Mouse (Mus musculus) MEL (cell line): ENCODE results near the gene Hrnr. TPM values are rescaled to one million over a fixed set of nuclear protein-coding genes. Genes with fewer than 3 reads are reported as not detected.

Source experiments
- DNase-seq: peaks from one replicate; pipeline ENCODE4 v3.0.0; 2011; ENCODE audit warnings: low read depth, low spot score
- H3K27ac ChIP-seq: 2 replicates; pipeline ENCODE4 v1.5.1; 2012; ENCODE audit warnings: low read depth, mild to moderate bottlenecking, control low read depth, low read length, moderate library complexity; ENCODE audit not compliant: control insufficient read depth
- H3K27me3 ChIP-seq, 2 experiments: fragments of 150-350 bp in 1 of 2; sonication (generic) in 1 of 2; 2 replicates each; pipeline ENCODE4 v1.6.1; 2012; ENCODE audit warnings: low read length in 2 of 2, mild to moderate bottlenecking in 2 of 2, improper control_type of control experiment in 1 of 2, moderate library complexity in 1 of 2; ENCODE audit not compliant: insufficient read depth in 2 of 2, control insufficient read depth in 1 of 2
- H3K36me3 ChIP-seq, 2 experiments: 2 replicates each; pipeline ENCODE4 v1.6.1; 2012 to 2014; ENCODE audit warnings: low read length in 2 of 2, improper control_type of control experiment in 1 of 2, inconsistent platforms in 1 of 2, mild to moderate bottlenecking in 1 of 2; ENCODE audit not compliant: insufficient read depth in 2 of 2, control insufficient read depth in 1 of 2
- H3K4me1 ChIP-seq, 2 experiments: fragments of 150-350 bp in 1 of 2; sonication (generic) in 1 of 2; 2 replicates each; pipeline ENCODE4 v1.6.1; 2012; ENCODE audit warnings: low read length in 2 of 2, improper control_type of control experiment in 1 of 2, mild to moderate bottlenecking in 1 of 2; ENCODE audit not compliant: insufficient read depth in 2 of 2, control insufficient read depth in 1 of 2
- H3K4me3 ChIP-seq, 2 experiments: fragments of 150-350 bp in 1 of 2; sonication (generic) in 1 of 2; 2 replicates each; pipeline ENCODE4 v1.5.1; 2012; ENCODE audit warnings: low read depth in 2 of 2, low read length in 2 of 2, mild to moderate bottlenecking in 2 of 2, moderate library complexity in 2 of 2, control low read depth in 1 of 2, improper control_type of control experiment in 1 of 2; ENCODE audit not compliant: control insufficient read depth in 1 of 2, insufficient read depth in 1 of 2
- H3K79me2 ChIP-seq: 2 replicates; pipeline ENCODE4 v1.6.1; 2012; ENCODE audit warnings: mild to moderate bottlenecking, low read length, moderate library complexity; ENCODE audit not compliant: control insufficient read depth, poor library complexity, insufficient read depth
- H3K9ac ChIP-seq: 2 replicates; pipeline ENCODE4 v1.6.1; 2012; ENCODE audit warnings: low read depth, mild to moderate bottlenecking, control low read depth, low read length, moderate library complexity; ENCODE audit not compliant: control insufficient read depth, poor library complexity, severe bottlenecking
- H3K9me3 ChIP-seq: fragments of 150-350 bp; sonication (generic); replicated peaks from 2 replicates; pipeline ENCODE4 v1.6.1; 2012; ENCODE audit warnings: mild to moderate bottlenecking, low read length, improper control_type of control experiment, moderate library complexity; ENCODE audit not compliant: insufficient read depth
- CHD1 ChIP-seq: IDR thresholded peaks from 2 replicates; pipeline ENCODE4 v1.6.1; 2012; ENCODE audit warnings: low read depth, mild to moderate bottlenecking, inconsistent platforms, low read length, improper control_type of control experiment
- CTCF ChIP-seq, 3 experiments: IDR thresholded peaks in 2 of 3; conservative IDR thresholded peaks in 1 of 3; 2 replicates each; pipeline ENCODE4 v1.5.1; 2011 to 2012; ENCODE audit warnings: low read length in 3 of 3, low read depth in 2 of 3, mild to moderate bottlenecking in 2 of 3, improper control_type of control experiment in 1 of 3, inconsistent platforms in 1 of 3, mixed read lengths in 1 of 3, moderate library complexity in 1 of 3; ENCODE audit not compliant: control insufficient read depth in 1 of 3, insufficient read depth in 1 of 3, poor library complexity in 1 of 3, severe bottlenecking in 1 of 3
- E2F4 ChIP-seq: IDR thresholded peaks from 2 replicates; pipeline ENCODE4 v1.6.1; 2011; ENCODE audit warnings: low read depth, low read length, improper control_type of control experiment, borderline replicate concordance
- EP300 ChIP-seq, 2 experiments: IDR thresholded peaks; 2 replicates each; pipeline ENCODE4 v1.6.1; 2011; ENCODE audit warnings: improper control_type of control experiment in 2 of 2, low read length in 2 of 2, low read depth in 1 of 2, mild to moderate bottlenecking in 1 of 2
- ETS1 ChIP-seq: IDR thresholded peaks from 2 replicates; pipeline ENCODE4 v1.6.1; 2012; ENCODE audit warnings: low read depth, mild to moderate bottlenecking, inconsistent platforms, low read length, improper control_type of control experiment, moderate library complexity
- GABPA ChIP-seq: IDR thresholded peaks from 2 replicates; pipeline ENCODE4 v1.6.1; 2012; ENCODE audit warnings: low read depth, mild to moderate bottlenecking, inconsistent platforms, low read length, improper control_type of control experiment, moderate library complexity
- GATA1 ChIP-seq: IDR thresholded peaks from 2 replicates; pipeline ENCODE4 v1.6.1; 2011; ENCODE audit warnings: low read depth, low read length, improper control_type of control experiment
- MAFK ChIP-seq: IDR thresholded peaks from 2 replicates; pipeline ENCODE4 v1.6.1; 2011; ENCODE audit warnings: low read depth, mild to moderate bottlenecking, low read length, improper control_type of control experiment, borderline replicate concordance
- MAX ChIP-seq: IDR thresholded peaks from 2 replicates; pipeline ENCODE4 v1.6.1; 2011; ENCODE audit warnings: low read length, improper control_type of control experiment
- MXI1 ChIP-seq: IDR thresholded peaks from 2 replicates; pipeline ENCODE4 v1.6.1; 2011; ENCODE audit warnings: mild to moderate bottlenecking, low read depth, low read length, improper control_type of control experiment
- MYB ChIP-seq: IDR thresholded peaks from 2 replicates; pipeline ENCODE4 v1.6.1; 2011; ENCODE audit warnings: mild to moderate bottlenecking, low read depth, low read length, improper control_type of control experiment
- MYC ChIP-seq: IDR thresholded peaks from 2 replicates; pipeline ENCODE4 v1.6.1; 2011; ENCODE audit warnings: low read depth, mild to moderate bottlenecking, low read length, improper control_type of control experiment, moderate library complexity
- NELFE ChIP-seq: IDR thresholded peaks from 2 replicates; pipeline ENCODE4 v1.6.1; 2011; ENCODE audit warnings: low read depth, low read length, improper control_type of control experiment
- NRF1 ChIP-seq: IDR thresholded peaks from 2 replicates; pipeline ENCODE4 v1.6.1; 2014; ENCODE audit warnings: low read depth, mild to moderate bottlenecking, inconsistent platforms, low read length, improper control_type of control experiment, moderate library complexity; ENCODE audit not compliant: poor library complexity, insufficient read depth, severe bottlenecking
- POLR2AphosphoS2 ChIP-seq: IDR thresholded peaks from 2 replicates; pipeline ENCODE4 v1.6.1; 2011; ENCODE audit warnings: low read length, improper control_type of control experiment
- POLR2AphosphoS5 ChIP-seq: IDR thresholded peaks from 2 replicates; pipeline ENCODE4 v1.6.1; 2012; ENCODE audit warnings: low read depth, borderline replicate concordance, mild to moderate bottlenecking, inconsistent platforms, low read length, moderate library complexity, mixed read lengths
- RAD21 ChIP-seq: IDR thresholded peaks from 2 replicates; pipeline ENCODE4 v1.6.1; 2011; ENCODE audit warnings: mild to moderate bottlenecking, low read depth, low read length, improper control_type of control experiment
- RCOR1 ChIP-seq: IDR thresholded peaks from 2 replicates; pipeline ENCODE4 v1.6.1; 2012; ENCODE audit warnings: low read depth, mild to moderate bottlenecking, inconsistent platforms, low read length, improper control_type of control experiment
- SMC3 ChIP-seq: IDR thresholded peaks from 2 replicates; pipeline ENCODE4 v1.6.1; 2011; ENCODE audit warnings: low read depth, low read length, improper control_type of control experiment
- TBP ChIP-seq: IDR thresholded peaks from 2 replicates; pipeline ENCODE4 v1.8.0; 2011; ENCODE audit warnings: low read depth, low read length, improper control_type of control experiment
- TCF12 ChIP-seq: IDR thresholded peaks from 2 replicates; pipeline ENCODE4 v1.6.1; 2014; ENCODE audit warnings: low read depth, mild to moderate bottlenecking, inconsistent platforms, low read length, improper control_type of control experiment, moderate library complexity
- USF1 ChIP-seq: IDR thresholded peaks from 2 replicates; pipeline ENCODE4 v1.6.1; 2014; ENCODE audit warnings: low read depth, mild to moderate bottlenecking, inconsistent platforms, low read length, improper control_type of control experiment, moderate library complexity
- USF2 ChIP-seq, 2 experiments: IDR thresholded peaks; 2 replicates each; pipeline ENCODE4 v1.6.1; 2011 to 2012; ENCODE audit warnings: improper control_type of control experiment in 2 of 2, low read length in 2 of 2, borderline replicate concordance in 1 of 2, inconsistent platforms in 1 of 2, low read depth in 1 of 2, mild to moderate bottlenecking in 1 of 2; ENCODE audit not compliant: insufficient read depth in 1 of 2
- ZKSCAN1 ChIP-seq: IDR thresholded peaks from 2 replicates; pipeline ENCODE4 v1.6.1; 2012; ENCODE audit warnings: low read depth, mild to moderate bottlenecking, inconsistent platforms, low read length, improper control_type of control experiment, moderate library complexity
- ZMIZ1 ChIP-seq: IDR thresholded peaks from 2 replicates; pipeline ENCODE4 v1.6.1; 2012; ENCODE audit warnings: low read depth, mild to moderate bottlenecking, inconsistent platforms, low read length, improper control_type of control experiment, moderate library complexity
- ZNF384 ChIP-seq: IDR thresholded peaks from 2 replicates; pipeline ENCODE4 v1.6.1; 2012; ENCODE audit warnings: low read depth, mild to moderate bottlenecking, inconsistent platforms, low read length, improper control_type of control experiment
- polyA plus RNA-seq, 2 experiments: library from polyadenylated mRNA; stranded (reverse) in 1 of 2; unstranded in 1 of 2; fragments of >175 nt in 1 of 2; fragments of >200 nt in 1 of 2; gene quantifications; 2 replicates each; pipeline versions ENCODE4 v1.2.1 to v1.2.4; 2012; ENCODE audit warnings: low replicate concordance in 2 of 2, low read depth in 1 of 2; ENCODE audit not compliant: insufficient read length in 2 of 2, insufficient read depth in 1 of 2, missing spikeins in 1 of 2
- total RNA-seq: library from RNA; depleted of rRNA; stranded (reverse); fragments of 300-350 nt; gene quantifications from 2 replicates; pipeline ENCODE4 v1.2.3, GENCODE M21; 2012

Gene Hrnr
- total and polyA plus RNA-seq, 3 experiments: not detected

DNA sequence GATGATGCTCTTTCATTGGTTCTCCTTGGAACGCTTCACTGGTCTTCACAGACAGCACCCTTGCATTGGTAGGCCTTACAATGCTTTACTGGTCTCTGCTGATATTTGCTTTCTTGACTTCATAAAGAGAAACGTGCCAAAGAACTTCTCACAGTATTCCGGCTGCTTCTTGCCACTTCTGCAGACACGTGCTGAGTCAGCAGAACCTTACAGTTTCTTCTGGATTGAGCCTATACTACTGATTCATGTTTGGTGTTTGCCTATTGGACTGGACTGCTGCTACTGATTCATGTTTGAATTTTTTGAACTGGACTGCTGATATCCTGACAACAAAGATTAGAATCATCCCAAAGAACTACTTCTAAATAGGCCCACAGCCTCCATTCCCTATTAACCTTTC is 20.5 kb downstream of the Hrnr start (continued):
- TF ChIP-seq ZKSCAN1: no peak

DNA sequence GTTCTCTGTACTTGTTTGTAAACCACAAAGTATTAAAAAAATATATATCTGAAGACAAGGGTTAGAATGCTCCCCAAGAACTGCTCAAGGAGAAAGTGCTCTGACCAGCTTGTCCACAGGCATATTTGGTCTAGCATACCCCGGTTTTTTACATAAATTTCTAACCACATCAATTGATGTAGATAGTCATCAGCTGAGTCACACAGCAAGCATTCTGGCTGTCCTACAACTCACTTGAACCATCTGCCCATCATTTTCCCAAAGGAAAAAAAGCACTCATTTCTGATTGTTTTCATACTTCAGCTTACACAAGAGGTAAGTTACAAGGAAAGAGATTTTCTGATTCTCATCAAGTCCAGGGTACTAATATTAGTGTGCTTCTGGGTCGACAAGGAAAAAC is 27.3 kb downstream of the Hrnr start:
- Histone ChIP-seq H3K4me1 (no peaks in the 10 kb centered on the region), H3K79me2 (no peaks in the 10 kb centered on the region), H3K9me3 (no peaks in the 10 kb centered on the region), H3K27me3 (no peaks in the 10 kb centered on the region), H3K4me3 (no peak overlapping the region), H3K36me3 (no peaks in the 10 kb centered on the region), H3K27ac (no peak overlapping the region), H3K9ac (no peak overlapping the region)
- no peak for DNase-seq
- TF ChIP-seq SMC3 (no peak), NELFE (no peak), CTCF (IDR thresholded peaks at IDR 0.05 in 2 of 3, conservative IDR thresholded peaks at IDR 0.05 in 1 of 3; ENCODE audit: control insufficient read depth in 1 of 3, insufficient read depth in 1 of 3, low read depth in 2 of 3, low read length in 3 of 3, poor library complexity in 1 of 3, severe bottlenecking in 1 of 3) (no peak), EP300 (IDR thresholded peaks at IDR 0.05; ENCODE audit: low read depth in 1 of 2, low read length in 2 of 2) (no peak), MAFK (no peak), MXI1 (no peak), GABPA (no peak), NRF1 (no peak), POLR2AphosphoS2 (no peak)

DNA sequence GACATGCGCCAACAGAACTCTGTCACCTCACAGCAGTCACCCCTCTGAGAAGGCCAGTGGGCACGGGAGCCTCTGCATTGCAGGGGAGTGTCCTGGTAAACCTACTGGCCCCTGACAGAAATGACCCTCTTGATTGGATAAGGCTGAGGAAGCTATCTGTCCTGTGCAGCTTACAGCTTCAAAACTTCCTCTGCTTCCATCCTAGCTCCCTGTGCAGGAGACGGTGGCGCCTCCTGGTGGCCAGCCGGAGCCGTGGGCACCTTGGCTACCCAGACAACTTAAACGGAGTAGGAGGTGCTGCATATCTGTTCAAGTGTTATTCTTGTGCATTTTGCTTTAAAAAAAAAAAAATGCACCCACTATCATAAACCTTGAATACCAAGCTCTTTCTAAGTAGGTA is 40.5 kb downstream of the Hrnr start:
- no peak for TF ChIP-seq USF1
- TF ChIP-seq ZNF384: no peak
- no peak for TF ChIP-seq ZKSCAN1
- TF ChIP-seq TCF12: no peak
- TF ChIP-seq POLR2AphosphoS5: no peak
- peak; percentile 13 for TF ChIP-seq RAD21
- TF ChIP-seq MAX: no peak
- no peak for TF ChIP-seq MYB
- TF ChIP-seq RCOR1: no peak
- TF ChIP-seq SMC3: peak; percentile 49
- TF ChIP-seq POLR2AphosphoS2: no peak
- no peak for TF ChIP-seq ZMIZ1
- no peak for TF ChIP-seq GATA1
- TF ChIP-seq USF2 (IDR thresholded peaks at IDR 0.05; ENCODE audit: borderline replicate concordance in 1 of 2, insufficient read depth in 1 of 2, low read depth in 1 of 2, low read length in 2 of 2): no peak
- TF ChIP-seq TBP: no peak
- peak; percentile 29 to 79 (median 48); a peak in 5 of 6 replicates for TF ChIP-seq CTCF (IDR thresholded peaks at IDR 0.05 in 2 of 3, conservative IDR thresholded peaks at IDR 0.05 in 1 of 3; ENCODE audit: control insufficient read depth in 1 of 3, insufficient read depth in 1 of 3, low read depth in 2 of 3, low read length in 3 of 3, poor library complexity in 1 of 3, severe bottlenecking in 1 of 3)
- no peak for TF ChIP-seq MYC
- TF ChIP-seq E2F4: no peak
- no peak for TF ChIP-seq ETS1
- TF ChIP-seq CHD1: no peak
- TF ChIP-seq, all 39 proteins: peak for 3

More for the DNA sequence above, 40.5 kb downstream of the Hrnr start:
- no peaks in the 10 kb centered on the region for H3K36me3 ChIP-seq
- peak; percentile 19 for DNase-seq
- no peaks in the 10 kb centered on the region for H3K27me3 ChIP-seq
- H3K9me3 ChIP-seq: no peaks in the 10 kb centered on the region
- H3K27ac ChIP-seq: no peak overlapping the region
- H3K9ac ChIP-seq: no peak overlapping the region
- H3K79me2 ChIP-seq: no peaks in the 10 kb centered on the region
- no peak overlapping the region for H3K4me3 ChIP-seq
- no peaks in the 10 kb centered on the region for H3K4me1 ChIP-seq
